17 mouse cellular contexts compared by ENCODE assay signal in genomic region chr10:20107031-20107430, GRCm38 (mm10).
"Had no signal": no experiment of that assay in that cellular context is flagged by ENCODE, and none has a peak within 500 bp of the region (broad histone marks: within the 10 kb centered on the region; RNA-seq: fewer than 3 reads in every experiment).

No protein-coding gene starts in this region.

- H3K4me2 ChIP-seq: neural tube, embryonic 12.5 days; neural tube, embryonic 13.5 days; neural tube, embryonic 15.5 days; stomach, embryonic 15.5 days had no signal

- H3K27ac ChIP-seq: neural tube, embryonic 12.5 days; neural tube, embryonic 13.5 days; neural tube, embryonic 15.5 days; stomach, embryonic 15.5 days; stomach, postnatal 0 days had no signal

- H3K4me3 ChIP-seq: neural tube, embryonic 12.5 days; neural tube, embryonic 13.5 days; neural tube, embryonic 15.5 days; stomach, embryonic 15.5 days had no signal

- DNase-seq: retina, postnatal 1 day; right cerebral cortex, adult 18-20 months; right cerebral cortex, postnatal 14 days; right cerebral cortex, postnatal 25 days; right cerebral cortex, postnatal 4 days; spleen, adult 18-20 months; thymus, adult 18-20 months; thymus, adult 2 months; thymus, postnatal 14 days; thymus, postnatal 25 days; thymus, postnatal 36 days; thymus, postnatal 4 days had no signal

- H3K4me1 ChIP-seq: neural tube, embryonic 12.5 days; neural tube, embryonic 13.5 days; neural tube, embryonic 15.5 days; stomach, embryonic 15.5 days had no signal

- H3K9ac ChIP-seq: neural tube, embryonic 12.5 days; neural tube, embryonic 13.5 days; neural tube, embryonic 15.5 days; stomach, embryonic 15.5 days had no signal

- H3K36me3 ChIP-seq: neural tube, embryonic 12.5 days; neural tube, embryonic 13.5 days; neural tube, embryonic 15.5 days; stomach, embryonic 15.5 days had no signal

- H3K9me3 ChIP-seq: neural tube, embryonic 12.5 days; neural tube, embryonic 13.5 days; neural tube, embryonic 15.5 days; stomach, embryonic 15.5 days had no signal

- H3K27me3 ChIP-seq: neural tube, embryonic 12.5 days; neural tube, embryonic 13.5 days; neural tube, embryonic 15.5 days; stomach, embryonic 15.5 days had no signal
